In the genomic region with DNA sequence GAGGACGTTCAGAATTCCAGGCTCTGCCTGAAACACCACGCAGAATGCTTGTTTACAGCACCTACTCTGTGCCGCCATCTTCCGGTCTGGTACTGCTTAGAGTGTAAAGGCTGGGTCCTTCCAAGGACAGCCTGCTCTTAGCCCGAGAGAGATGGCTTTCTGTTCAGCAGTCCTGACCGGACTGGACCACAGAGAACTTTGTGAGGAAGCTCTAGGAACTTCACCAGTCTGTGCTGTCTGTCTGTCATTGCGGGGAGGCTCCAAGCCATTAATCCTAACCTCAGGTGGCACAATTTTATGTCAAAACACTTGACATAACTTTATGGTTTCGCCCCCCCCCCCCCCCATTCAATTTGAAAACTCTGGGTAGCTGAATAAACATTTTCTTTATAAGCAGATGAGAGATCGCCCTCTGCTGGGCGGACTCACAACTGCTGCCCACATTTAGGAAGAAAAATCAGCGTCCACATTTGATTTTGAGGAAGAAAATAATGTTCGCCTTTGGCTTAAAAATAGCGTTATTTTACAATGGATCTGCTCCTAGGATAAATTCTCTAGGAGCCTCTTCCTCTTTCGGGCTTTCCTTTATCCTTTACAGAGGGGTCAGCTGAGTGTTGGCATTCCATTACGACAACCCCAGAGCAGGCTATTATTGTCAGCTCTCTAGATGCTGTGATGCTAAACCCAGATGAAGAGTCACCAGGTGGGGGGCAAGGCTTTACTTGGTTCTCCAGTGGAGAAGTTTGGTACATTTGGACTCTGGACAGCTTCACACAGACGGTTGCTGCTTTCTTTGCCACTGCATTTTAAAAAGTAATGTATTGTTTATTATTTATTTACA, we compare ENCODE assay signal across 8 mouse cellular contexts.
DNase-seq lines count a peak whose midpoint lies in the region; ATAC-seq and TF ChIP-seq lines count a peak whose summit lies in the region.

No protein-coding gene starts in this region.

- no peaks in the 10 kb centered on the region for H3K9me3 ChIP-seq in embryonic facial prominence, embryonic 12.5 days
- no peaks in the 10 kb centered on the region; the same call in 1 of the 2 replicates for H3K9me3 ChIP-seq in heart, embryonic 11.5 days (replicated peaks; ENCODE audit: control insufficient read depth, low read length)
- H3K9me3 ChIP-seq in kidney, embryonic 14.5 days (ENCODE audit: control insufficient read depth, low read length) = no peaks in the 10 kb centered on the region
- no peaks in the 10 kb centered on the region for H3K9me3 ChIP-seq in limb, embryonic 14.5 days (ENCODE audit: control insufficient read depth, low read length)
- no peaks in the 10 kb centered on the region for H3K9me3 ChIP-seq in midbrain, postnatal 0 days (ENCODE audit: low read length)

- TF ChIP-seq CTCF in midbrain, postnatal 0 days (IDR thresholded peaks at IDR 0.05) = peak; percentile 78

- peak; percentile 4 for DNase-seq in thymus, postnatal 0 days (ENCODE audit: low spot score)
- DNase-seq in thymus, postnatal 36 days = no peak
- DNase-seq in limb, embryonic 14.5 days (ENCODE audit: low spot score) = peak; percentile 65
- DNase-seq in midbrain, postnatal 0 days (ENCODE audit: low spot score) = peak; percentile 67
- peak; percentile 24 for DNase-seq in urinary bladder, adult 2 months (ENCODE audit: low spot score)

- no peak overlapping the region for H3K27ac ChIP-seq in embryonic facial prominence, embryonic 12.5 days
- H3K27ac ChIP-seq in heart, embryonic 11.5 days (ENCODE audit: low read depth, low read length) = no peak overlapping the region
- no peak overlapping the region for H3K27ac ChIP-seq in kidney, embryonic 14.5 days (ENCODE audit: low read depth, low read length)
- H3K27ac ChIP-seq in limb, embryonic 14.5 days (replicated peaks; ENCODE audit: low read depth, low read length) = 0 out of 2 replicates have a peak overlapping the region, but pooled peaks have one; percentile 8
- no peak overlapping the region for H3K27ac ChIP-seq in midbrain, postnatal 0 days (ENCODE audit: low read depth, low read length)

- H3K9ac ChIP-seq in embryonic facial prominence, embryonic 12.5 days = no peak overlapping the region
- H3K9ac ChIP-seq in heart, embryonic 11.5 days (ENCODE audit: low read depth, low read length) = no peak overlapping the region
- H3K9ac ChIP-seq in kidney, embryonic 14.5 days (ENCODE audit: low read depth, low read length) = no peak overlapping the region; the same call in 1 of the 2 replicates
- H3K9ac ChIP-seq in limb, embryonic 14.5 days (ENCODE audit: low read depth, low read length, severe bottlenecking) = no peak overlapping the region
- H3K9ac ChIP-seq in midbrain, postnatal 0 days (replicated peaks; ENCODE audit: low read length, poor library complexity, severe bottlenecking) = no peak overlapping the region

- H3K4me3 ChIP-seq in embryonic facial prominence, embryonic 12.5 days = peak overlapping the region; percentile 20; the same call in 1 of the 2 replicates
- no peak overlapping the region for H3K4me3 ChIP-seq in heart, embryonic 11.5 days (ENCODE audit: low read depth, low read length)
- peak overlapping the region; percentile 13; the same call in 1 of the 2 replicates for H3K4me3 ChIP-seq in kidney, embryonic 14.5 days (ENCODE audit: low read length)
- peak overlapping the region; percentile 22 for H3K4me3 ChIP-seq in limb, embryonic 14.5 days (replicated peaks; ENCODE audit: low read length)
- peak overlapping the region; percentile 10; the same call in 1 of the 2 replicates for H3K4me3 ChIP-seq in midbrain, postnatal 0 days (ENCODE audit: low read depth, low read length)

- H3K4me1 ChIP-seq in embryonic facial prominence, embryonic 12.5 days = peaks cover 6% of the 10 kb centered on the region
- H3K4me1 ChIP-seq in heart, embryonic 11.5 days (ENCODE audit: control insufficient read depth, insufficient read depth, low read length) = peaks cover 6% of the 10 kb centered on the region; the same call in 1 of the 2 replicates
- H3K4me1 ChIP-seq in kidney, embryonic 14.5 days (ENCODE audit: control insufficient read depth, insufficient read depth, low read length) = no peaks in the 10 kb centered on the region
- H3K4me1 ChIP-seq in limb, embryonic 14.5 days (ENCODE audit: control insufficient read depth, insufficient read depth, low read length) = peaks cover 10% of the 10 kb centered on the region
- H3K4me1 ChIP-seq in midbrain, postnatal 0 days (ENCODE audit: insufficient read depth, low read length) = no peaks in the 10 kb centered on the region

- no peaks in the 10 kb centered on the region for H3K36me3 ChIP-seq in embryonic facial prominence, embryonic 12.5 days
- H3K36me3 ChIP-seq in heart, embryonic 11.5 days (ENCODE audit: control insufficient read depth, insufficient read depth, low read length) = no peaks in the 10 kb centered on the region
- no peaks in the 10 kb centered on the region for H3K36me3 ChIP-seq in kidney, embryonic 14.5 days (ENCODE audit: control insufficient read depth, insufficient read depth, low read length)
- no peaks in the 10 kb centered on the region for H3K36me3 ChIP-seq in limb, embryonic 14.5 days (ENCODE audit: control insufficient read depth, insufficient read depth, low read length)
- no peaks in the 10 kb centered on the region for H3K36me3 ChIP-seq in midbrain, postnatal 0 days (ENCODE audit: insufficient read depth, low read length)

- ATAC-seq in embryonic facial prominence, embryonic 12.5 days (ENCODE audit: insufficient number of reproducible peaks, insufficient read depth, low FRiP score, low TSS enrichment) = no peak
- no peak for ATAC-seq in heart, embryonic 11.5 days (replicated peaks; ENCODE audit: insufficient number of reproducible peaks, low FRiP score, low TSS enrichment)
- ATAC-seq in kidney, embryonic 14.5 days (ENCODE audit: low FRiP score, low TSS enrichment) = peak; percentile 86; the same call in 1 of the 2 replicates
- peak; percentile 79 for ATAC-seq in limb, embryonic 14.5 days (ENCODE audit: low FRiP score, low read depth)
- no peak for ATAC-seq in midbrain, postnatal 0 days (ENCODE audit: low FRiP score)

- 28% methylated on average over 16 of the region's 16 CpGs for WGBS in embryonic facial prominence, embryonic 12.5 days
- WGBS in heart, embryonic 11.5 days (ENCODE audit: insufficient replicate concordance) = 25% methylated on average over 16 of the region's 16 CpGs
- 22% methylated on average over 16 of the region's 16 CpGs for WGBS in kidney, embryonic 14.5 days
- 21% methylated on average over 16 of the region's 16 CpGs for WGBS in limb, embryonic 14.5 days
- 19% methylated on average over 16 of the region's 16 CpGs for WGBS in midbrain, postnatal 0 days

- H3K27me3 ChIP-seq in embryonic facial prominence, embryonic 12.5 days = no peaks in the 10 kb centered on the region
- peaks cover 2% of the 10 kb centered on the region; the same call in 1 of the 2 replicates for H3K27me3 ChIP-seq in heart, embryonic 11.5 days (ENCODE audit: control insufficient read depth, insufficient read depth, low read length)
- no peaks in the 10 kb centered on the region for H3K27me3 ChIP-seq in kidney, embryonic 14.5 days (ENCODE audit: control insufficient read depth, insufficient read depth, low read length)
- no peaks in the 10 kb centered on the region for H3K27me3 ChIP-seq in limb, embryonic 14.5 days (ENCODE audit: control insufficient read depth, insufficient read depth, low read length)
- H3K27me3 ChIP-seq in midbrain, postnatal 0 days (ENCODE audit: insufficient read depth, low read length) = no peaks in the 10 kb centered on the region

- peak overlapping the region; percentile 36 for H3K4me2 ChIP-seq in embryonic facial prominence, embryonic 12.5 days (replicated peaks)
- H3K4me2 ChIP-seq in heart, embryonic 11.5 days = peak overlapping the region; percentile 50
- H3K4me2 ChIP-seq in kidney, embryonic 14.5 days (replicated peaks; ENCODE audit: low read depth, low read length) = peak overlapping the region; percentile 30; the same call in 1 of the 2 replicates
- peak overlapping the region; percentile 30; the same call in 1 of the 2 replicates for H3K4me2 ChIP-seq in limb, embryonic 14.5 days (replicated peaks; ENCODE audit: low read depth, low read length, severe bottlenecking)
- peak overlapping the region; percentile 33 for H3K4me2 ChIP-seq in midbrain, postnatal 0 days (ENCODE audit: low read depth, low read length, poor library complexity, severe bottlenecking)

- no peak for TF ChIP-seq POLR2A in limb, embryonic 14.5 days (IDR thresholded peaks at IDR 0.05; ENCODE audit: borderline replicate concordance, extremely low read depth, insufficient read depth, insufficient read length)

Comparison
In these comparisons a context has a peak if more than half of its experiments do, and no peak if none do; other contexts are left out.
1. DNase-seq: peak in thymus, postnatal 0 days (single experiment), limb, embryonic 14.5 days (single experiment), midbrain, postnatal 0 days (single experiment) and urinary bladder, adult 2 months (single experiment); none in thymus, postnatal 36 days (0 of 2).
2. ATAC-seq: peak in kidney, embryonic 14.5 days (single experiment) and limb, embryonic 14.5 days (single experiment); none in embryonic facial prominence, embryonic 12.5 days (single experiment), heart, embryonic 11.5 days (single experiment) and midbrain, postnatal 0 days (single experiment).
3. Peak in every context shown above with its lines, with median percentiles within 50 percentile points of each other: H3K4me2 ChIP-seq.